Mouse (Mus musculus) spleen, postnatal 0 days (tissue): Measurements from ENCODE around the gene Adora3. TPM values are rescaled to one million over a fixed set of nuclear protein-coding genes. Genes with fewer than 3 reads are reported as not detected.

Experiments
- polyA plus RNA-seq: library from polyadenylated mRNA; unstranded; fragments of >200 nt; fragmentation: Nextera tagmentation; extraction: Ambion mirVana; gene quantifications from 2 replicates; pipeline ENCODE4 v1.2.1, GENCODE M21; 2015

Adora3 gene
- polyA plus RNA-seq: 4.8 and 7.8 TPM in 2 replicates

GRCm38 (mm10) chr3:105870558-105870957 is at the start of gene Adora3, which contains the start of gene Tmigd3:
TSS of gene Adora3 (plus strand) at chr3:105870858.
TSS of gene Tmigd3 (plus strand) at chr3:105870903.

GRCm38 (mm10) chr3:105932240-105933071 is 61.8 kb downstream of the Adora3 start, which contains the start of gene I830077J02Rik:
TSS of gene I830077J02Rik (minus strand) at chr3:105932664.

Other genes starting within 250 kb of the Adora3 start
- gene Ddx20, start 183.3 kb upstream of the Adora3 start, polyA plus RNA-seq: 19.1 and 21.1 TPM in 2 replicates
- 0.40 and 0.67 TPM in 2 replicates for gene Inka2, start 166.3 kb upstream of the Adora3 start, polyA plus RNA-seq
- 140 and 142 TPM in 2 replicates for gene Rap1a, start 69.5 kb upstream of the Adora3 start, polyA plus RNA-seq
- 0.45 and 0.67 TPM in 2 replicates for gene Tmigd3, start within 50 bp of the Adora3 start, polyA plus RNA-seq
- 9.4 and 11.1 TPM in 2 replicates for gene I830077J02Rik, start 61.8 kb downstream of the Adora3 start, polyA plus RNA-seq
- 44.3 and 54.8 TPM in 2 replicates for gene Wdr77, start 88.5 kb downstream of the Adora3 start, polyA plus RNA-seq
- 313 and 317 TPM in 2 replicates for gene Atp5f1, start 89.2 kb downstream of the Adora3 start, polyA plus RNA-seq
- gene Ovgp1, start 102.9 kb downstream of the Adora3 start, polyA plus RNA-seq: 1.8 and 2.1 TPM in 2 replicates
- not detected in 2 replicates for gene Pifo, start 143.8 kb downstream of the Adora3 start, polyA plus RNA-seq
- 0.51 and 0.66 TPM in 2 replicates for gene Chil5, start 162.0 kb downstream of the Adora3 start, polyA plus RNA-seq
- not detected in 2 replicates for gene Chia1, start 242.4 kb downstream of the Adora3 start, polyA plus RNA-seq